Mouse (Mus musculus): ENCODE results near the gene Itpr3. TPM values are rescaled to one million over a fixed set of nuclear protein-coding genes. Genes with fewer than 3 reads are reported as not detected.

Gene Itpr3
- polyA plus RNA-seq, 1 experiment from 2014 or later: 0.80 TPM

- Histone ChIP-seq H3K27ac (no peak overlapping the region), H3K9ac (no peak overlapping the region), H3K4me2 (no peak overlapping the region), H3K27me3 (replicated peaks) (no peaks in the 10 kb centered on the region), H3K9me3 (no peaks in the 10 kb centered on the region), H3K4me3 (no peak overlapping the region), H3K4me1 (peaks cover 4% of the 10 kb centered on the region; the same call in 1 of the 2 replicates), H3K36me3 (replicated peaks) (no peaks in the 10 kb centered on the region)
- ATAC-seq (replicated peaks): no peak
- WGBS: 93% methylated on average over 6 of the region's 6 CpGs
Observed at GRCm38 (mm10) chr17:27158439-27158838, 101.3 kb downstream of the Itpr3 start.

GRCm38 (mm10) chr17:27159169-27159568 lies 102.1 kb downstream of the Itpr3 start:
- Histone ChIP-seq H3K9me3 (no peaks in the 10 kb centered on the region), H3K36me3 (replicated peaks) (no peaks in the 10 kb centered on the region), H3K27ac (no peak overlapping the region), H3K4me1 (no peaks in the 10 kb centered on the region; the same call in 1 of the 2 replicates), H3K9ac (no peak overlapping the region), H3K4me2 (no peak overlapping the region), H3K4me3 (no peak overlapping the region), H3K27me3 (replicated peaks) (no peaks in the 10 kb centered on the region)
- 79% methylated on average over 7 of the region's 7 CpGs for WGBS
- no peak for ATAC-seq (replicated peaks)

GRCm38 (mm10) chr17:27160905-27161304 lies 103.8 kb downstream of the Itpr3 start:
- H3K9ac ChIP-seq: no peak overlapping the region
- no peaks in the 10 kb centered on the region for H3K27me3 ChIP-seq (replicated peaks)
- no peak overlapping the region for H3K27ac ChIP-seq
- 88% methylated on average over 4 of the region's 4 CpGs for WGBS
- H3K4me2 ChIP-seq: no peak overlapping the region
- H3K4me3 ChIP-seq: no peak overlapping the region
- ATAC-seq (replicated peaks): no peak
- no peaks in the 10 kb centered on the region for H3K9me3 ChIP-seq
- H3K4me1 ChIP-seq: no peaks in the 10 kb centered on the region
- H3K36me3 ChIP-seq (replicated peaks): no peaks in the 10 kb centered on the region

GRCm38 (mm10) chr17:27165054-27165773 lies 108.1 kb downstream of the Itpr3 start:
- Histone ChIP-seq H3K27me3 (replicated peaks) (no peaks in the 10 kb centered on the region), H3K36me3 (replicated peaks) (no peaks in the 10 kb centered on the region), H3K4me3 (no peak overlapping the region), H3K9me3 (no peaks in the 10 kb centered on the region), H3K4me2 (no peak overlapping the region), H3K4me1 (no peaks in the 10 kb centered on the region), H3K9ac (no peak overlapping the region), H3K27ac (no peak overlapping the region)
- 74% methylated on average over 8 of the region's 8 CpGs for WGBS
- 0 out of 2 replicates have a peak, but pooled peaks have one; percentile 27 for ATAC-seq (replicated peaks)

- H3K9ac ChIP-seq: no peak overlapping the region
- H3K27ac ChIP-seq: no peak overlapping the region
- ATAC-seq (replicated peaks): no peak
- WGBS: 86% methylated on average over 6 of the region's 6 CpGs
- H3K27me3 ChIP-seq (replicated peaks): no peaks in the 10 kb centered on the region
- H3K4me3 ChIP-seq: no peak overlapping the region
- no peaks in the 10 kb centered on the region for H3K36me3 ChIP-seq (replicated peaks)
- H3K4me1 ChIP-seq: no peaks in the 10 kb centered on the region
- H3K4me2 ChIP-seq: no peak overlapping the region
- H3K9me3 ChIP-seq: no peaks in the 10 kb centered on the region
Observed at GRCm38 (mm10) chr17:27166901-27167300, 109.8 kb downstream of the Itpr3 start.

GRCm38 (mm10) chr17:27167545-27167944 lies 110.4 kb downstream of the Itpr3 start, which contains the start of gene Ip6k3:
Gene Ip6k3 (minus strand): TSS chr17:27167795.
- no peak within 1 kb of the TSS for H3K4me2 ChIP-seq
- no peaks in the 10 kb centered on the region for H3K36me3 ChIP-seq (replicated peaks)
- no peaks in the 10 kb centered on the region for H3K27me3 ChIP-seq (replicated peaks)
- ATAC-seq (replicated peaks): no peak
- H3K4me3 ChIP-seq: no peak within 1 kb of the TSS
- no peak within 1 kb of the TSS for H3K27ac ChIP-seq
- no peak within 1 kb of the TSS for H3K9ac ChIP-seq
- H3K4me1 ChIP-seq: no peaks in the 10 kb centered on the region
- 57% methylated on average over 4 of the region's 4 CpGs for WGBS
- no peaks in the 10 kb centered on the region for H3K9me3 ChIP-seq

GRCm38 (mm10) chr17:27168569-27168968 lies 111.5 kb downstream of the Itpr3 start:
- H3K27me3 ChIP-seq (replicated peaks): no peaks in the 10 kb centered on the region
- no peak overlapping the region for H3K4me3 ChIP-seq
- no peak overlapping the region for H3K9ac ChIP-seq
- H3K4me1 ChIP-seq: no peaks in the 10 kb centered on the region
- no peak for ATAC-seq (replicated peaks)
- H3K27ac ChIP-seq: no peak overlapping the region
- 96% methylated on average over 4 of the region's 4 CpGs for WGBS
- no peaks in the 10 kb centered on the region for H3K36me3 ChIP-seq (replicated peaks)
- H3K4me2 ChIP-seq: no peak overlapping the region
- no peaks in the 10 kb centered on the region for H3K9me3 ChIP-seq

- Histone ChIP-seq H3K4me1 (peaks cover under 1% of the 10 kb centered on the region; the same call in 1 of the 2 replicates), H3K36me3 (replicated peaks) (no peaks in the 10 kb centered on the region), H3K9ac (no peak overlapping the region), H3K4me2 (no peak overlapping the region), H3K9me3 (no peaks in the 10 kb centered on the region), H3K27me3 (replicated peaks) (no peaks in the 10 kb centered on the region), H3K4me3 (no peak overlapping the region), H3K27ac (no peak overlapping the region)
- WGBS: 78% methylated on average over 11 of the region's 11 CpGs
- ATAC-seq (replicated peaks): no peak
Observed at GRCm38 (mm10) chr17:27169952-27170695, 113.0 kb downstream of the Itpr3 start.

- Histone ChIP-seq H3K27ac (no peak overlapping the region), H3K4me2 (no peak overlapping the region), H3K27me3 (replicated peaks) (no peaks in the 10 kb centered on the region), H3K9me3 (no peaks in the 10 kb centered on the region), H3K4me3 (no peak overlapping the region), H3K36me3 (replicated peaks) (no peaks in the 10 kb centered on the region), H3K4me1 (peaks cover 10% of the 10 kb centered on the region), H3K9ac (no peak overlapping the region)
- ATAC-seq (replicated peaks): no peak
- 75% methylated on average over 5 of the region's 5 CpGs for WGBS
Observed at GRCm38 (mm10) chr17:27171121-27171520, 114.0 kb downstream of the Itpr3 start.

Small RNA genes lying within 50 kb of the gene (microRNA-seq; reads per million reads assigned to microRNA genes)
- gene Mir7677: not detected

Other genes starting within 250 kb of the Itpr3 start
- gene Nkx2-5, start 212.3 kb upstream of the Itpr3 start, polyA plus RNA-seq (2015; fragmentation: Nextera tagmentation; extraction: Ambion mirVana): 0.10 and 0.92 TPM in 2 replicates
- gene Kifc5b, start 140.2 kb upstream of the Itpr3 start, polyA plus RNA-seq (2015; fragmentation: Nextera tagmentation; extraction: Ambion mirVana): 3.3 and 3.5 TPM in 2 replicates
- gene Phf1, start 124.3 kb upstream of the Itpr3 start, polyA plus RNA-seq (2015; fragmentation: Nextera tagmentation; extraction: Ambion mirVana): 27.2 and 29.5 TPM in 2 replicates
- 127 and 131 TPM in 2 replicates for gene Cuta, start 117.7 kb upstream of the Itpr3 start, polyA plus RNA-seq (2015; fragmentation: Nextera tagmentation; extraction: Ambion mirVana)
- 6.0 and 7.3 TPM in 2 replicates for gene Syngap1, start 116.1 kb upstream of the Itpr3 start, polyA plus RNA-seq (2015; fragmentation: Nextera tagmentation; extraction: Ambion mirVana)
- 15.4 and 16.9 TPM in 2 replicates for gene Zbtb9, start 84.1 kb upstream of the Itpr3 start, polyA plus RNA-seq (2015; fragmentation: Nextera tagmentation; extraction: Ambion mirVana)
- 3.5 and 4.2 TPM in 2 replicates for gene Bak1, start 28.3 kb upstream of the Itpr3 start, polyA plus RNA-seq (2015; fragmentation: Nextera tagmentation; extraction: Ambion mirVana)
- 365 and 372 TPM in 2 replicates for gene Uqcc2, start 76.6 kb downstream of the Itpr3 start, polyA plus RNA-seq (2015; fragmentation: Nextera tagmentation; extraction: Ambion mirVana)
- 0.21 and 0.40 TPM in 2 replicates for gene Ip6k3, start 110.5 kb downstream of the Itpr3 start, polyA plus RNA-seq (2015; fragmentation: Nextera tagmentation; extraction: Ambion mirVana)
- 26.1 and 26.7 TPM in 2 replicates for gene Lemd2, start 147.2 kb downstream of the Itpr3 start, polyA plus RNA-seq (2015; fragmentation: Nextera tagmentation; extraction: Ambion mirVana)

Data from midbrain, embryonic 15.5 days (tissue).